Mouse (Mus musculus) megakaryocyte progenitor cell, adult 5-6 weeks (primary cell): ENCODE data around the gene Mpig6b. TPM values are rescaled to one million over a fixed set of nuclear protein-coding genes. Genes with fewer than 3 reads are reported as not detected.
"Not testable (repeated sequence)": the region's sequence is repeated elsewhere in the genome, so short reads cannot be mapped to it uniquely, and the experiment has no call there.

Experiments
- ATAC-seq: replicated peaks from 2 replicates; pipeline ENCODE4 v1.8.0; 2016; ENCODE audit warnings: mild to moderate bottlenecking, moderate TSS enrichment, inconsistent platforms; ENCODE audit not compliant: poor library complexity
- total RNA-seq, 2 experiments: library from RNA; stranded (forward) in 1 of 2; stranded (reverse) in 1 of 2; fragments of 157-497, 149-512 nt in 1 of 2; fragments of 200-1000 nt in 1 of 2; gene quantifications; 2 replicates each; pipeline versions ENCODE4 v1.2.3 to v1.2.4; 2015 to 2017

Gene Mpig6b
- total RNA-seq, 2 experiments from 2014 or later: not detected

DNA sequence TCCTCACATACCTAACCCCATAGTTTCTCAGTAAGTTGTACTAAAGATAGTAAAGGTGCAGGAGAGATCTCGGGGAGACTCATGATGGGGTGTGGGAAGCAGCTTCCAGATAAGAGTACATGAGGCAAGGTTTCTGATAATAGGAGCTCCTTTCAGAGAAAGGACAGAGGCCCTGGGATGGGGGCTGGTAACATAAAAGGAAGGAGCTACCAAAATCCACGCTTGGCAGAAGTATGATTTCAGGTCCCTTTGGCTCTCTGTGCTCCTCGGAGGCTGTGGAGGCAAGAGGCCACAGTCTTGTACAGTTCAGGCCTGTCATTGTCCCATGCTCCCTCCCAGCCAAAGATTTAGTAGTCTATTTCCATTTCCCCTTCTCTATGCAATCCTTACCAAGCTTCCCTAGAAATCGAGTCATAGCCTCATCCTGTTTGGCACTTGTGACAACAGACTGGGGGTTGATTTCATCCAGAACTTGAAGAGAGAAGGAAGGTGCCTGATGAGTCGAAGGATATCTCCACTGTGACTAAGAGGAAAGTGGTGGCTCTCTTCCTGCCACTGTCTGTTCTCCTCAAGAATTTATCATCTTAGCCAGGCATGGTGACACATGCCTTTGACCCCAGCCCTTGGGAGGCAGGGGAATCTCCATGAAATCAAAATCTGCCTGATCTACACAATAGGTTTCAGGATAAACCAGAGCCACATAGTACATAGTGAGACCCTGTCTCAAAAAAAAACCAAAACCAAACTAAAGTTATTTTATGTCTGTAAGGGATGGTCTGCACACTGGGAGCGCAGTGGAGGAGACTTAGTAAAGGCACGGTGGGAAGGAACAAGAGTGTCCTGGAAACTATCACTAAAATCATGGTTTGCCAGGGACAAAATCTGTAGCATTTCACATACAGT is 20.8 kb downstream of the Mpig6b start:
- ATAC-seq: no peak

DNA sequence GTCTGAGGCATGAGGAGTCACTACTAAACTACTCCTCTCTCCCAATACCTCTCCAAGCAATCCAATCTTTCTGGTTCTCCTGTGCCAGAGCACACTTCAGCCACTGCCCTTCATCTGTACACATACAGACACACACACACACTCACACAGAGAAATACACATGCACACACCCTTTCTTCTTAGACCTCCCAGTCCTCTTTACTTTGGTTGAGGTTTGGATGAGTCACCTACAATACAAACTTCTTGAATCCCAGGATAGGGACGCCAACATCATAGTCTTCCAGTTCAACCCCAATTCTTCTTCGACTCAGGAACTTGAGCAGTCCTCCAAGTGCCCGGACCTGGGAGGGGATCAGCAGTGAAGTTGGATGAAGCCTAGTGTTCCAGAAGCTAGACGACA is 22.2 kb downstream of the Mpig6b start:
- ATAC-seq: no peak

GRCm38 (mm10) chr17:35039121-35039873 is 26.7 kb downstream of the Mpig6b start:
- no peak for ATAC-seq

DNA sequence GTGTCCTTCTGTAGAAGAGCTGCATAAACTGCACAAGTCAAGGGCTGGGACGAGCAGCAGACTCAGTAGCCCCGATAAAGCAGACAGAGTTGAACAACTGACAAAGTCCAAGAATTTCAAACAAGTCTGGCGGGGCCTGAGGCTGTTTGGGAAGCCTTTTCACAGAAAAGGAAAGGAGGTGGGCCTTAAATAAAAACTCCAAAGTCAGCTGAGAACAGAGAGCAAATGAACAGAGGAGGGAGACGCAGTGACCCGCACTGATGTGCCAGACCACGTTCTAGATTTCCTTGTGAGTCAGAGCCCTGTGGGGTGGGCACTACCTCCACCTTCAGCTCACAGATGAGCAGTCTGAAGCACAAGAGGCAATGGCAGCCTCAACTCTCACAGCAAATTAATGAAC is 31.1 kb downstream of the Mpig6b start:
- no peak for ATAC-seq

- ATAC-seq: not testable (repeated sequence)
Observed at GRCm38 (mm10) chr17:35033703-35034102, 32.3 kb downstream of the Mpig6b start.

DNA sequence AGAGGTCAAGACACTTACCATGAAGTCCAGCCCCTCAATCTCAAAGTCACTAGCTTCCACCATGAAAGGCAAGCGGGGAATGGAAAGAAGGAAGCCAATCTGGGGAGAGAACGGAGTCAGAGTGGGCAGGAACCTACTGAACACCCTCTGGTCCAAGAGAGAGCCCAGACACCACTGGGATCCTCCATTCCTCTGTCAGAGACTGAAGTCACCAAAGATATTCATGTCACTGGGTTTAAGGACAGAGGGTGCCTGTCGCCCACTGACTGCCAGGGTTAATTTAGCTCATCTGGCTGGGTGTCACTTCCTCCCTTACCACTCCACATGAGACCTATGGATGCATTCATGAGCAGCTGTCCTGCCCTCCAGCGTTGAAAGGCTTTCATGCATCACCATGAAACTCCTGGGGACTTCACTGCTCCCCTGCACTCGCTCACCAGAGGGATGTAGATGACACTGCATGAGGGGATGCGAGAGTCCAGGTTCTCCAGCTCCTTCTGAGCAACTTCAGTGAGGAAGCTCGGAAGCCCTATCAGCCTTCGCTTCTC is 33.6 kb downstream of the Mpig6b start:
- ATAC-seq: peak; percentile 29

GRCm38 (mm10) chr17:35031880-35032279 is 34.1 kb downstream of the Mpig6b start:
- ATAC-seq: peak; percentile 46

GRCm38 (mm10) chr17:35031272-35031671 is 34.7 kb downstream of the Mpig6b start:
- no peak for ATAC-seq

GRCm38 (mm10) chr17:35029691-35030532 is 36.1 kb downstream of the Mpig6b start:
- ATAC-seq: peak; percentile 69

DNA sequence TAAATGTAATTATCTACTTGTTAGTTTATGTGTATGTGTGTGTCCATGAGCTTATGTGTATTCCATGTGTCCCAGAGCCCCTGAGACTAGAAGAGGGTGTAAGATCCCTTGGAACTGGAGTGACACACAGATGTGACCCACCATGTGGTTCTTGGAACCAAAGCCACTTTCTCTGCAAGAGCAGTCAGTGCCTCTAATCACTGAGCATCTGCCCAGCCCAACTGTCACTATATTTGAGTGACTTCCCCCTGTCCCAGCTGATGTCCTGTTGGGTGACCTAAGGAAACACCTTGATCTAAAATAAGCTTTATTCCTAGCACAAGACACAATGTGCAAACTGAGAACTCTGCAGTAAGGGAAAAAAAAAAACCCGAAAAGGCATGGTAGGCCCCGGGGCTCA is 37.7 kb downstream of the Mpig6b start:
- no peak for ATAC-seq

DNA sequence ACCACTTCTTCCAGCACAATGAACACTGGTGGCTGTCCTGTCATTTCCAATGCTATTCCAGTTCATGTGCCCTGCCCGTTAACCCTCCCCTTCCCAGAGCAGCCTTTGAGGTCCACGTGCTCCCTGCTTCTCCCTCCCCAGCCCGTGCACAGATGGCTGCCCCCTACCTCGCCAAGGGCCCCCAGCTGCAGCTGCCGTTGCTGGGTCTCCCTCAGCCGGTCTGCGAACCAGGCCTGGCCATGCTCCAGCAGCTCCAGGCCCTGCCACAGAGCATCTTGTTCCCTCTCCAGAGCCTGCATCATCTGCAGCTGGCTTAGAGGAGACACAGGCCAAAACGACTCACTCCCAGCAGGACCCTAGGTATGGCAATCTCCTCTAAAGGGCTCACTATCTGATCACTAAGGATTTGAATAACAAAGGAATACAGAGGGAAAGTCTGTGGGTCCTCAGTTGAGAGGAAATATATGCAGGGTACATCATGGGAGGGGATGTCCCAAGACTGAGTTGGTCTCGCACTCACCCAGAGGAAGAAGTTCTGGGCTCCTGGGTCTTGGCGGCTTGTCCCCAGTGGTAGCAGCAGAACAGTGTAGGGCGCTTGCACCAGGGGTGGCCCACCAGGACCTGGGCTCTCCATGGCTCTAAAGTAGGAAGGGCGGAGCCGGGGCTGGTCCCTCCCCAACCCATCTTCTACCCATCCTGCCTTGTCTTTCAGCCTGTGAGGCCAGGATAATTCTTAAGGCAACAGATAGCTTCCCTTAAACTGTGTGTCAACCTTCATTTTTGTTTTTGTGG is 38.5 kb downstream of the Mpig6b start, which contains the start of gene Sapcd1:
Sapcd1 (minus strand) TSS at position 740 of the 792 bp plus-strand sequence.
- ATAC-seq: peak; percentile 9; the same call in 1 of the 2 replicates

GRCm38 (mm10) chr17:35026206-35026605 is 39.8 kb downstream of the Mpig6b start:
- ATAC-seq: no peak

DNA sequence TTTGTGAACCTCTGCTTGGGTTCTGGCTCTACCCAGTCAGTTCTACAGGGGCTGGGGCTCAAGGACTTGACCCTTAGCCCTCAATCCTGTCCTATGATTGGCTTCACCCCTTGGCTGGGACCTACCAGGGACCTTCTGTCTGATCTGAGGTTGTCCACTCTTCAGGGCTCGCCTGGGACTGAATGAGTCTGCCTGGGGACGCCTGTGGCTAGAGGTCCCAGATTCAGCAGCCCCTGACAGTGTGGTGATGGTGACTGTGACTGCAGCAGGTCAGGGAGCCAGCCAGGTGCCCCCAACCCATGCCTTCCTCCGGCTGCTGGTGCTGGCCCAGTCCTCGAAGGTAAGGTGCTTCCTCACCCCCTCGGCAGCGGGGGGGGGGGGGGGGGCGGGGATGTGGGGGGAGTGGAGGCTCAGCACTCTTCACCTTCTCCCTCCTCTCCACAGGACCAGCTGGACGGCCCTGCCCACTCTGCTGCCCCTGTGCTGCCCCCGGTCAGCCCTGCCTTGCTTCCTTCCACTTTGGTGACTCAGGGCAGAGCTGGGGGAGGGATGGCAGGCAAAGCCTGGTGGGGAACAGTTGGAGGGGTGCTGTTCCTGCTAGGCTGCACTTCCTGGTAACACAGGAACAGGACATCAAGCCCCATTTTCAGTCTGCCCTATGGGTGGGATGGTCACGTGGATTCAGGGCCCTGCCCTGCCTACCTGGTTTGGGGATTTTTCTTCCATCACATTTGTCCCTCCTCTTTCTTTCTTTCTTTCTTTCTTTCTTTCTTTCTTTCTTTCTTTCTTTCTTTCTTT is 41.1 kb downstream of the Mpig6b start:
- no peak for ATAC-seq

DNA sequence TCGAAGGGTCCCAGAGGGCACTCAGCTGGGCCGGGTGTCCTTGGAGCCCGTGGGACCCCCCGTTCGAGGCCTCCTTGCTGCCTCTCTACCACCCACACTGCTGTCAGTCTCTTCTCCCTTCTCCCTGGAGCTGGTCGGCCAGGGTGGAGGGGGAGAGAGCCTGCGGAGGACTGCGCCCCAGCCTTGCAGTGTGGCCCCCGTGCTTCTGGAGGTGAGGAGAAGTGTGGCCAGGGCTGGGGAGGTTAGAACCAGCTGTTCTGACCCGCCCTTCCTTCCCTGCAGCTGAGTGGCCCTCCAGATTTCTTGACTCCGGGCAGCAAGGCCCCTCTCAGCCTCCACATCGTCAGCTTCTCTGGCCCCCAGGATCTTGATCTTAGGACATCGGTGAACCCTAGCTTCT is 41.7 kb downstream of the Mpig6b start:
- no peak for ATAC-seq

DNA sequence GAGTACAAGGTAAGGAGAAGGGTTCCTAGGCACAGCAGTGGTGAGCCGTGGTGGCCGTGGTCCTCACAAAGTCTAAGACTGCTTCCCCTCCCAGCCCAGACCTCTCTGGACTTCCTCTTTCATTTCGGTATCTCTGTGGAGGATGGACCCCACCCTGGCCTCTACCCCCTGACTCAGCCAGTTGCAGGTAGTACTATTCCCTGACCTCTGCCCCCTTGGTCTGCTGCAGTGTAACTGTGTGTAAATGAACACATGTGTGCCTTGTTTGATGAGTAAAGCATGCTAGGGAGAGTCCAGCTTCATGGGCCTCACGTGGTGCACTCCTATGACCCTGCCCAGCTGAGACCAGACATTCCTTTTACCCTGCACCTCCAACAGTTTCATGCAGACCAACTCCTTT is 42.2 kb downstream of the Mpig6b start:
- no peak; the same call in 1 of the 2 replicates for ATAC-seq

GRCm38 (mm10) chr17:35023221-35023620 is 42.8 kb downstream of the Mpig6b start:
- no peak for ATAC-seq

DNA sequence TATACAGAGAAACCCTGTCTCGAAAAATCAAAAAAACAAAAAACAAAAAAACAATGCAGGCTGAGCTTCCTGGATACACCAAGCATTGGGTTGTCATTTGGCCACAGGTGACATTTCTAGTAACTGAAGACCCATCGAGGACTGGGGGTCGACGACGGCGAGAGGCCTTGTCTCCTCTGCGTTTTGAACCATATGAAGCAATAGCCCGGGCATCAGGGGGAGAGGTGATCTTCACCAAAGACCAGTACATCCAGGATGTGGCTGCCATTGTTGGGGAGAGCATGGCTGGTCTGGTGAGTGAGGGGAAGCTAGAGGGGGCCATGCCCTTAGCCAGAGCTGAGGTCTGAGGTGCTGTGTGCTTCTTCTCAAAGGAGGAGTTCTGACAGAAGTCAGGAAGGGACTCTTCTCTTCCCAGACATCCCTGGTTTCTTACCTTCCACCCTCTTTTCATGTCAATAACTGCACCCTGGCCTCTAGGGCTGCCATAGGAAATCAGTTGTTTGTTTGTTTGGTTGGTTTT is 43.4 kb downstream of the Mpig6b start:
- no peak for ATAC-seq

- peak; percentile 74 for ATAC-seq
Observed at GRCm38 (mm10) chr17:35021842-35022477, 44.0 kb downstream of the Mpig6b start.
